Mouse (Mus musculus) lung, postnatal 0 days (tissue): ENCODE results near the gene A830005F24Rik.

Experiments
- CTCF ChIP-seq: IDR thresholded peaks from 2 replicates; pipeline ENCODE4 v1.5.1; 2016; ENCODE audit warnings: antibody characterized with exemption, mild to moderate bottlenecking
- EP300 ChIP-seq: IDR thresholded peaks from 2 replicates; pipeline ENCODE4 v1.6.1; 2016; ENCODE audit warnings: antibody characterized with exemption, mild to moderate bottlenecking, control low read depth

DNA sequence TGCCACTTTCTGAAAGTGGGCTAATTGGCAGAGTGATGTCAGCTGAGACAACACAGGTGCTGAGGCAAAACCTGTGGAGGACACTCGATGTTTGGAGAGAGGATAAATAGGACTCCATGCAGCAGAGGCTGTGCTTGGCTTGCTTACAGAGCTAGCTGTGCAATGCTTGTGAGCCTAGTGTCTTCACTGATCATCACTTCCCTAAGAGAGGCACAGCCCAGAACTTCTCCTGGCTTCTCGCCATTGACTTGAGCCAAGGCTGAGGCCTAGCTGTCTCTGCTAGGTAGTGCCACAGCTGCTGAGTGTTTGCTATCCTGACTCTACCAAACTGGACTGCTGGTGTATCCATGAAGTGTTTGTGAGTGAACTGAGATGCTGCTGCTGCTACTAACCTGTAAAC, 17.3 kb downstream of the A830005F24Rik start:
- TF ChIP-seq EP300 (no peak), CTCF (no peak)
